Mouse (Mus musculus) right cerebral cortex, postnatal 10 days (tissue): ENCODE data around the gene Hivep2.
A peak's percentile ranks its signal among the peaks of the same experiment; 100 is the strongest.

ENCODE experiments used
- DNase-seq, 2 experiments: peaks; one replicate each; pipeline ENCODE4 v3.0.0; 2021; ENCODE audit warnings: low spot score in 2 of 2

Gene Hivep2

GRCm38 (mm10) chr10:14081824-14082223 lies 115.9 kb downstream of the Hivep2 start:
- DNase-seq: no peak

- peak; percentile 47 to 63 for DNase-seq
Measured at GRCm38 (mm10) chr10:14082275-14082674, 116.4 kb downstream of the Hivep2 start.

- DNase-seq: no peak
Measured at GRCm38 (mm10) chr10:14085241-14085659, 119.4 kb downstream of the Hivep2 start.

GRCm38 (mm10) chr10:14085882-14086515 lies 120.1 kb downstream of the Hivep2 start:
- DNase-seq: no peak

- DNase-seq: no peak
Measured at GRCm38 (mm10) chr10:14087316-14087715, 121.4 kb downstream of the Hivep2 start.

- DNase-seq: no peak
Measured at GRCm38 (mm10) chr10:14089488-14089887, 123.6 kb downstream of the Hivep2 start.

GRCm38 (mm10) chr10:14094033-14094432 lies 128.2 kb downstream of the Hivep2 start:
- DNase-seq: no peak

- no peak for DNase-seq
Measured at GRCm38 (mm10) chr10:14096045-14096444, 130.2 kb downstream of the Hivep2 start.

- no peak for DNase-seq
Measured at GRCm38 (mm10) chr10:14099182-14099581, 133.3 kb downstream of the Hivep2 start.

- DNase-seq: no peak
Measured at GRCm38 (mm10) chr10:14100041-14100440, 134.2 kb downstream of the Hivep2 start.

- DNase-seq: no peak
Measured at GRCm38 (mm10) chr10:14100847-14101246, 135.0 kb downstream of the Hivep2 start.

- no peak for DNase-seq
Measured at GRCm38 (mm10) chr10:14101966-14102365, 136.1 kb downstream of the Hivep2 start.

- no peak for DNase-seq
Measured at GRCm38 (mm10) chr10:14107980-14108671, 142.3 kb downstream of the Hivep2 start.

GRCm38 (mm10) chr10:14115846-14116245 lies 150.0 kb downstream of the Hivep2 start:
- no peak for DNase-seq

- no peak for DNase-seq
Measured at GRCm38 (mm10) chr10:14116978-14117377, 151.1 kb downstream of the Hivep2 start.

GRCm38 (mm10) chr10:14119201-14119600 lies 153.3 kb downstream of the Hivep2 start:
- DNase-seq: no peak

- DNase-seq: no peak
Measured at GRCm38 (mm10) chr10:14120512-14120911, 154.6 kb downstream of the Hivep2 start.

GRCm38 (mm10) chr10:14127826-14128225 lies 162.0 kb downstream of the Hivep2 start:
- DNase-seq: no peak

- no peak for DNase-seq
Measured at GRCm38 (mm10) chr10:14130270-14130669, 164.4 kb downstream of the Hivep2 start.

- DNase-seq: no peak
Measured at GRCm38 (mm10) chr10:14131307-14131706, 165.4 kb downstream of the Hivep2 start.

GRCm38 (mm10) chr10:14132061-14132460 lies 166.2 kb downstream of the Hivep2 start:
- DNase-seq: no peak

- DNase-seq: no peak
Measured at GRCm38 (mm10) chr10:14132937-14133336, 167.1 kb downstream of the Hivep2 start.

- no peak for DNase-seq
Measured at GRCm38 (mm10) chr10:14138663-14139062, 172.8 kb downstream of the Hivep2 start.
